Mouse (Mus musculus) leukemia stem cell, adult 10-12 weeks (primary cell): ENCODE data around the gene Scgb2b17. TPM values are rescaled to one million over a fixed set of nuclear protein-coding genes. Genes with fewer than 3 reads are reported as not detected.

Source experiments
- polyA plus RNA-seq: library from polyadenylated mRNA; stranded (reverse); fragments of >175 nt; gene quantifications from 2 replicates; pipeline ENCODE4 v1.2.3, GENCODE M21; 2012; ENCODE audit warnings: low replicate concordance

Gene Scgb2b17
- not detected in 2 replicates for polyA plus RNA-seq

GRCm38 (mm10) chr7:33056461-33056860, at the start of gene Scgb2b17:
TSS of gene Scgb2b17 (minus strand) at chr7:33056561.

DNA sequence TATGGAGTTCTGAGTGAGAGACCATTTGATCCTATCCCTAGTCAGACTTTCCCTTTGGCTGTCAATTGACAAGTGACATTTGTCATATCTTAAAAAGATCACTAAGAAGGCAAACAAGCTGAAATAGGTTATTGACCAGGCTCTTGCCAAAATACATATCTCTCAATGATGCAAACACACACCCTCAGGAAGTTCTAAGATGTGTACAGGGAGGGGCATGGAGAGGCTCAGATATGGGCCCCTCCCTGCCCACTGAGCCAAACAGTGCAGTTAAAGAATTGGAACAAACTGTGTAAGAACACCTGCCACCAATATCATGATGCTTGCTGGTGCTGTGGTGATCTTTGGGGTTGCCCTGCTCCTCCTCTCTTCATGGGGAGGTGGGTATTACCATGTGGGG, 6.8 kb upstream of the Scgb2b17 start, which contains the start of gene Scgb1b17:
Gene Scgb1b17 (plus strand): TSS at position 301 of the 400 bp plus-strand sequence.

Other genes starting within 250 kb of the Scgb2b17 start
- gene Scgb2b15, start 226.9 kb downstream of the Scgb2b17 start, polyA plus RNA-seq: not detected in 2 replicates
- not detected in 2 replicates for gene Scgb1b15, start 220.0 kb downstream of the Scgb2b17 start, polyA plus RNA-seq
- not detected in 2 replicates for gene Scgb1b17, start 6.9 kb upstream of the Scgb2b17 start, polyA plus RNA-seq
- gene Scgb2b18, start 117.3 kb upstream of the Scgb2b17 start, polyA plus RNA-seq: not detected in 2 replicates
- not detected in 2 replicates for gene Scgb1b18, start 129.0 kb upstream of the Scgb2b17 start, polyA plus RNA-seq
- gene Scgb2b19, start 223.8 kb upstream of the Scgb2b17 start, polyA plus RNA-seq: not detected in 2 replicates
- not detected in 2 replicates for gene Scgb1b19, start 230.7 kb upstream of the Scgb2b17 start, polyA plus RNA-seq